Mouse (Mus musculus) spleen, adult 2 months (tissue): ENCODE measurements around the gene Asb3.

Experiments
- CTCF ChIP-seq: fragments of 200-500 bp; IDR thresholded peaks from 2 replicates; pipeline ENCODE4 v1.5.1; 2011; ENCODE audit warnings: mild to moderate bottlenecking, inconsistent platforms; ENCODE audit not compliant: insufficient read depth, insufficient read length, insufficient replicate concordance; ENCODE audit errors: extremely low read depth
- POLR2A ChIP-seq: fragments of 200-500 bp; IDR thresholded peaks from 2 replicates; pipeline ENCODE4 v1.6.1; 2011; ENCODE audit warnings: low read depth, low read length, inconsistent platforms

DNA sequence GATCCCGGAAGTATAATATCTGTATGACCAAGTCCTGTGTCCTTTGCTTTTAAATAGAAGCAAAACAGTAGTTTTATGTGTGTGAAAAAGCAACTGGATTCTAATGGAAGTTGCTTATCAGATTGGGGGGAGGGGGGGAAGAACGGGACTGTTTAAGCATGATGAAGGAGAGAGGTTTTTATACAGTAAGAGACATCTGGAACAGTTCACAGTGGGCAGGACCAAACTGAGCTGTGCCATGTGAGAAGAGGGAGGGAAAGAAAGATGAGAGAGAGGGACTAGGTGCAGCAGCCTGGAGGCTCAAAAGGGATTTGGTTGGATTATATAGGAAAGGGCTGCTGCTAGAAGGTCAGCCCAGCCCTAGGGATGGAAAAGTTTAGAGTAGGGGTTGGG, 101.4 kb downstream of the Asb3 start:
- no peak for TF ChIP-seq CTCF
- no peak for TF ChIP-seq POLR2A
